Mouse (Mus musculus): ENCODE data around the gene Pax6. TPM values are rescaled to one million over a fixed set of nuclear protein-coding genes. Genes with fewer than 3 reads are reported as not detected.

Pax6 gene
- polyA plus RNA-seq, 1 experiment from 2014 or later = 13.5 TPM

DNA sequence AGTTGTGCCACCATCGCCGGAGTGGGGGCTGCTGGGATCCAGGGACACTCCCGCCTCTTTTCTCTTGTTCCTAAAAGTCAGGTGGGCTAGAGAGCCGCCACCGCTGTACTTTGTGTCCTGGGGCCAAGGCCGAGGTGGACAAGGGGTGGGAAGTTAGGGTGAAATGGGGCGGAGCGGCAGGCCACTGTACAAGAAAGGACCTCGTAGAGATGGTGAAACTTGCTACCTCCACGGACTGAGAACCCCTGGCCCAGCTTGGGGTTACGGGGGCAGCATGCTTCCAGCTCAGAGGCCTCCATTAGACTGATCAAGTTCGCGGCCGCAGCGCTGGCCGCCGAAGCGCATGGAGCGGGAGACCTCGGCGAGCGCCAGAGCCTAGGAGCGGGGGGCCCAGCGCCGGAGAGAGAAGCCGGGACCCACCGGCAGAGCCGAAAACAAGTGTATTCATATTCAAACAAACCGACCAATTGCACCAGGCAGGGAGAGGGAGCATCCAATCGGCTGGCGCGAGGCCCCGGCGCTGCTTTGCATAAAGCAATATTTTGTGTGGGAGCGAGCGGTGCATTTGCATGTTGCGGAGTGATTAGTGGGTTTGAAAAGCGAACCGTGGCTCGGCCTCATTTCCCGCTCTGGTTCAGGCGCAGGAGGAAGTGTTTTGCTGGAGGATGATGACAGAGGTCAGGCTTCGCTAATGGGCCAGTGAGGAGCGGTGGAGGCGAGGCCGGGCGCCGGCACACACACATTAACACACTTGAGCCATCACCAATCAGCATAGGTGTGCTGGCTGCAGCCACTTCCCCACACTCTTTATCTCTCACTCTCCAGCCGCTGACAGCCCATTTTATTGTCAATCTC, 6.4 kb downstream of the Pax6 start:
- peak; percentile 85 for ATAC-seq (ENCODE audit: low read depth)
- no peaks in the 10 kb centered on the region for H3K36me3 ChIP-seq (ENCODE audit: control insufficient read depth, insufficient read depth, low read length)
- peaks cover 11% of the 10 kb centered on the region for H3K4me1 ChIP-seq (ENCODE audit: control insufficient read depth, insufficient read depth, low read length)
- under 1% methylated on average over 49 of the region's 49 CpGs for WGBS
- H3K4me2 ChIP-seq (ENCODE audit: low read depth, low read length) = peak overlapping the region; percentile 62
- H3K27ac ChIP-seq (ENCODE audit: low read depth, low read length) = peak overlapping the region; percentile 69; the same call in 1 of the 2 replicates
- no peaks in the 10 kb centered on the region for H3K9me3 ChIP-seq (ENCODE audit: control insufficient read depth, low read length)
- H3K27me3 ChIP-seq (ENCODE audit: control insufficient read depth, insufficient read depth, low read length) = peaks cover 30% of the 10 kb centered on the region
- H3K4me3 ChIP-seq (ENCODE audit: low read depth, low read length) = peak overlapping the region; percentile 40
- H3K9ac ChIP-seq (replicated peaks; ENCODE audit: low read depth, low read length) = peak overlapping the region; percentile 29; the same call in 1 of the 2 replicates

DNA sequence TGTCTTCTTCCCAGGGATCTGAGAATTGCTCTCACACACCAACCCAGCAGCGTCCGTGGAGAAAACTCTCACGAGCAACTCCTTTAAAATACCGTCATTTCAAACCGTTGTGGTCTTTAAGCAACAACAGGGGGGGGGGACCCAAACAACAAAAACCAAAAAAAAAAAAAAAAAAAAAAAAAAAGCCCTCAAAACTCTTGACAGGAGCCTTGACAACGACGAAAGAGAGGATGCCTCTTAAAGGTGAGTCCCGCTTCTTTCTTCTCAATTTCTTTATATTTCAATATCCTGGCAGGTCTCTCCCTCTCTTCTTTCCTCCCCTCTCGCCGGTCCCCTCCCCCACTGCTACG, 7.0 kb downstream of the Pax6 start:
- no peak for ATAC-seq (ENCODE audit: low read depth)
- Histone ChIP-seq H3K27me3 (ENCODE audit: control insufficient read depth, insufficient read depth, low read length) (peaks cover 31% of the 10 kb centered on the region), H3K4me3 (ENCODE audit: low read depth, low read length) (peak overlapping the region; percentile 40), H3K9me3 (ENCODE audit: control insufficient read depth, low read length) (no peaks in the 10 kb centered on the region), H3K36me3 (ENCODE audit: control insufficient read depth, insufficient read depth, low read length) (no peaks in the 10 kb centered on the region), H3K27ac (ENCODE audit: low read depth, low read length) (peak overlapping the region; percentile 44; the same call in 1 of the 2 replicates), H3K4me2 (ENCODE audit: low read depth, low read length) (peak overlapping the region; percentile 62), H3K9ac (replicated peaks; ENCODE audit: low read depth, low read length) (peak overlapping the region; percentile 61), H3K4me1 (ENCODE audit: control insufficient read depth, insufficient read depth, low read length) (peaks cover 11% of the 10 kb centered on the region)
- WGBS = 0% methylated on average over 11 of the region's 11 CpGs

DNA sequence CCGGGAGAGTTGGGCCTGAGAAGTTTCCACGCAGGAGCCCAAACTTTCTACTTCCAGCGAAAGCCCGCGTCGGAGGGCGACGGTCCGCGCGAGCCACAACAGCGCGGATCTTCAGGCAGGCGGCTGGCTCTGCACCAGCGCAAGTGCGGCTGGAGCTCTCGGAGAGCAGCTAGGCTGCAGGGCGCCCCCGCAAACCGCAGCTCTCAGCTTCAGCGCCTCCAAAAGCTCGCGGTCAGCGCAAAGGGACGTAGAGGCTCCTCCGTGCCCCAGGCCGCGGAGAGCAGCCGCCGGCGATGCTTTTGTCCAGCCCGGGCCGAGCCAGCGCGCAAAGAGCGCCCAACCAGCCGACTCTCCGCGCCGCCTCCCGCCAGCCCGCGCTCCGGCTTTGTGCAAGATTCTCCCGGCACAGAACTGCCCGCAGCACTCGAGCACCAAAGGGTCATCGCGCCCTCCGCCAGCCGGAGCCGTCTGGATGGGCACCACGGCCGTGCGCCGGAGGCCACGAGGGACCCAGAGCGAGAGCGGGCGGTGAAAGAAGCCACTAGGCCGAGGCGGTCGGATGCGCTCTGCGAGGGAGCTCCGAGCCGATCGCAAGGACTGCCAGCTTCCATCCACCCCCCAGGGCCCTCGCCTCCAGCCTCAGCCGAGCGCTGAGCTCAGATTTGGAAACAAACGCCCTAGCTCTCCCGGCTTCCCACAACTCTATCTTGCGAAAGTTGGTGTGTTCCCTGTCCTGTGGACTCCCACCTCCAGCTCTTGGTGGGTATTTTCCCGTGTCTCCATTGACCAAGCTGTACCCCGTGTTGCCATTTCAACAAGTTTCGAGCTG, 7.6 kb downstream of the Pax6 start:
- peak overlapping the region; percentile 40 for H3K4me3 ChIP-seq (ENCODE audit: low read depth, low read length)
- H3K27ac ChIP-seq (ENCODE audit: low read depth, low read length) = 0 out of 2 replicates have a peak overlapping the region, but pooled peaks have one; percentile 10
- peak; percentile 28; the same call in 1 of the 2 replicates for ATAC-seq (ENCODE audit: low read depth)
- H3K4me2 ChIP-seq (ENCODE audit: low read depth, low read length) = peak overlapping the region; percentile 62
- H3K9ac ChIP-seq (replicated peaks; ENCODE audit: low read depth, low read length) = peak overlapping the region; percentile 61
- H3K4me1 ChIP-seq (ENCODE audit: control insufficient read depth, insufficient read depth, low read length) = peaks cover 13% of the 10 kb centered on the region
- no peaks in the 10 kb centered on the region for H3K36me3 ChIP-seq (ENCODE audit: control insufficient read depth, insufficient read depth, low read length)
- WGBS = under 1% methylated on average over 77 of the region's 77 CpGs
- no peaks in the 10 kb centered on the region for H3K9me3 ChIP-seq (ENCODE audit: control insufficient read depth, low read length)
- H3K27me3 ChIP-seq (ENCODE audit: control insufficient read depth, insufficient read depth, low read length) = peaks cover 33% of the 10 kb centered on the region

DNA sequence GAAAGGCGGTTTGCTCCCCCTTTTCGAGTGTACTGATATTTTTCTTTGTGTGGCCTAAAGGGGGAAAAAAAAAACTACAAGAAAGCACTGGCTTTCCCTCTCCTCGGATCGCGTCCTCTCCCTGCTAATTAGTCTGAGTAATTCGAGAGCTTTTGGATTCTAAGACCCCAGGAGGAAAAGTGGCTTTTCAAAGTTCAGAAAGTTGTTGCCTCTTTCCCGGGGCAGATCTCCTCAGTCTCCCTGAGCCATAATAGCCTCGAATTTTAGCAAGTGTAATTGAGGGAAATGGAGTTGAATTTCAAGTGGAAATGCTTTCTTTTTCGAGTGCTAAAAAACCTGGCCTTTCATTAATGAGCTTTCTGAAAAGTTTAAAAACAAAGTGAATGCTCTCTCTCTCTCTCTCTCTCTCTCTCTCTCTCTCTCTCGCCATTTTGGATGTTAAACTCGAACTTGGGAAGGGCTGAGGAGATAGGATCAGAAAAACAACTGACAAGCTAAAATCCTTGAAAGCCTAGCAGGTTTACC, 8.3 kb downstream of the Pax6 start:
- Histone ChIP-seq H3K36me3 (ENCODE audit: control insufficient read depth, insufficient read depth, low read length) (no peaks in the 10 kb centered on the region), H3K27ac (ENCODE audit: low read depth, low read length) (no peak overlapping the region; the same call in 1 of the 2 replicates), H3K9me3 (ENCODE audit: control insufficient read depth, low read length) (no peaks in the 10 kb centered on the region), H3K9ac (replicated peaks; ENCODE audit: low read depth, low read length) (peak overlapping the region; percentile 61), H3K4me2 (ENCODE audit: low read depth, low read length) (peak overlapping the region; percentile 62), H3K4me3 (ENCODE audit: low read depth, low read length) (peak overlapping the region; percentile 40), H3K4me1 (ENCODE audit: control insufficient read depth, insufficient read depth, low read length) (peaks cover 18% of the 10 kb centered on the region), H3K27me3 (ENCODE audit: control insufficient read depth, insufficient read depth, low read length) (peaks cover 33% of the 10 kb centered on the region)
- no peak for ATAC-seq (ENCODE audit: low read depth)
- 2% methylated on average over 11 of the region's 11 CpGs for WGBS

GRCm38 (mm10) chr2:105677434-105678105, 8.9 kb downstream of the Pax6 start:
- 4% methylated on average over 11 of the region's 11 CpGs for WGBS
- Histone ChIP-seq H3K36me3 (ENCODE audit: control insufficient read depth, insufficient read depth, low read length) (no peaks in the 10 kb centered on the region), H3K27ac (ENCODE audit: low read depth, low read length) (peak overlapping the region; percentile 28; the same call in 1 of the 2 replicates), H3K9me3 (ENCODE audit: control insufficient read depth, low read length) (no peaks in the 10 kb centered on the region), H3K4me1 (ENCODE audit: control insufficient read depth, insufficient read depth, low read length) (peaks cover 18% of the 10 kb centered on the region), H3K4me3 (ENCODE audit: low read depth, low read length) (peak overlapping the region; percentile 40), H3K27me3 (ENCODE audit: control insufficient read depth, insufficient read depth, low read length) (peaks cover 33% of the 10 kb centered on the region), H3K4me2 (ENCODE audit: low read depth, low read length) (peak overlapping the region; percentile 62; the same call in 1 of the 2 replicates), H3K9ac (replicated peaks; ENCODE audit: low read depth, low read length) (no peak overlapping the region)
- ATAC-seq (ENCODE audit: low read depth) = no peak

DNA sequence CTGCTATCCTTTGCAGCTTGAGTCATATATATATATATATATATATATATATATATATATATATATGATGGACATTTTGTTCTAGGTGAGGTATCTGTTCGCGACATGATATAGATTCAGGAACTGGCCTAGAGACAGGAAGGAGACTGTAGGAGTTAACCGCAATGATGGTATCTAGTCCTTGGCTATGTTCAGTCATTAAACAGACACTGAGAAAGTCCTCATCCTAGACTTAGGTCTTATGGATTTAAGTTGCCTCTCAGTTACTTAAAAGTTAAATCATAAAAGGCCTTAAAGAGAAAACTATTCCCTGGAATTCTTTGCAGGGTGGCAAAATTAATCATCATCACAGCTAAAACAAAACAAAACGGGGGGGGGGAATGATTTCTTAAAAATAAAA, 9.6 kb downstream of the Pax6 start:
- peak overlapping the region; percentile 22; the same call in 1 of the 2 replicates for H3K4me3 ChIP-seq (ENCODE audit: low read depth, low read length)
- H3K4me1 ChIP-seq (ENCODE audit: control insufficient read depth, insufficient read depth, low read length) = peaks cover 18% of the 10 kb centered on the region
- WGBS = 2% methylated on average over 4 of the region's 4 CpGs
- no peaks in the 10 kb centered on the region for H3K36me3 ChIP-seq (ENCODE audit: control insufficient read depth, insufficient read depth, low read length)
- H3K9ac ChIP-seq (replicated peaks; ENCODE audit: low read depth, low read length) = no peak overlapping the region
- H3K27me3 ChIP-seq (ENCODE audit: control insufficient read depth, insufficient read depth, low read length) = peaks cover 31% of the 10 kb centered on the region
- no peaks in the 10 kb centered on the region for H3K9me3 ChIP-seq (ENCODE audit: control insufficient read depth, low read length)
- no peak for ATAC-seq (ENCODE audit: low read depth)
- peak overlapping the region; percentile 36; the same call in 1 of the 2 replicates for H3K4me2 ChIP-seq (ENCODE audit: low read depth, low read length)
- no peak overlapping the region for H3K27ac ChIP-seq (ENCODE audit: low read depth, low read length)

DNA sequence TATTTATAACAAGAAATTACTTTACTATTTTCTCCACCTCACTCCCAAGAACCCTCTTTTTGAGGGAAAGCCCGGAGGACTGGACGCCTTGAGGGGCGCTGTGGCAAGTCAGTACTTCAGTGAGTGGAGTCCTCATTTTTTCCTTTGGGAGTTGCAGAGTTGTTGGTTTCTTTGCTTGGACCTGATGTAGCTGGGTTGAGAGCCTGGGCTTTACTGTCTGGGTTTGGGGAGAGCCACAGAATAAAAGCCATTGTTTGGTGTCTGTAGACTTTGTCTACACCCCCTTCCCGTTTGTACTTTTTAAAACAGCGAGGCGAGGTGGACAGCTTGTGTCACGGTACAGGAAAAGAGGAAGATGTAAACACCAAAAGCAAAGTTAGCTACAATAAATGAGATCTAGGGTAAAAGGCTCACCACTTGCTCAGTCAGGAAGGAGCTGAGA, 10.2 kb downstream of the Pax6 start:
- H3K4me2 ChIP-seq (ENCODE audit: low read depth, low read length) = peak overlapping the region; percentile 36; the same call in 1 of the 2 replicates
- peaks cover 18% of the 10 kb centered on the region for H3K4me1 ChIP-seq (ENCODE audit: control insufficient read depth, insufficient read depth, low read length)
- 0 out of 2 replicates have a peak overlapping the region, but pooled peaks have one; percentile 11 for H3K9ac ChIP-seq (replicated peaks; ENCODE audit: low read depth, low read length)
- peak overlapping the region; percentile 22 for H3K4me3 ChIP-seq (ENCODE audit: low read depth, low read length)
- H3K27ac ChIP-seq (ENCODE audit: low read depth, low read length) = no peak overlapping the region
- no peak for ATAC-seq (ENCODE audit: low read depth)
- peaks cover 28% of the 10 kb centered on the region for H3K27me3 ChIP-seq (ENCODE audit: control insufficient read depth, insufficient read depth, low read length)
- 6% methylated on average over 7 of the region's 7 CpGs for WGBS
- no peaks in the 10 kb centered on the region for H3K9me3 ChIP-seq (ENCODE audit: control insufficient read depth, low read length)
- H3K36me3 ChIP-seq (ENCODE audit: control insufficient read depth, insufficient read depth, low read length) = no peaks in the 10 kb centered on the region

DNA sequence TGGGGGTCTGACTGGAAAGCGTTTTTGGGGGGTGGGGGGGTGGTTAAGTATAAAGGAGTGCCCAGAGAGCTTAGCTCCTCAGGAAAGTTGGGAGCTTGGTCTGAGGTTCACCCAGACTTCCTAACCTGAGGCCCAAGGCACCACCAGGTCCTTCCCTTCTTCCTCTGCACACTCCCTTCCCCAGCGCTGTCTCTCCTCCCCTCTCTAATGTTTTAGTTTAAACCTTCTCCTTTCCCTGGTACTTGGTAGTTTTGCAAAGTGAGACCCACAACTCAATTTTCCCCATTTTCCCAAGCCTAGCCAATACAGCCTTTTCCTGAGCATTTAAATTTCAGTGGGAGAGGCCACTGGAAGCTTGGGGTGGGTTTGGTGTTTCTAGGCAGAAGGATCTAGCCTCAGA, 10.6 kb downstream of the Pax6 start:
- Histone ChIP-seq H3K9ac (replicated peaks; ENCODE audit: low read depth, low read length) (no peak overlapping the region), H3K4me2 (ENCODE audit: low read depth, low read length) (peak overlapping the region; percentile 36; the same call in 1 of the 2 replicates), H3K36me3 (ENCODE audit: control insufficient read depth, insufficient read depth, low read length) (no peaks in the 10 kb centered on the region), H3K4me1 (ENCODE audit: control insufficient read depth, insufficient read depth, low read length) (peaks cover 18% of the 10 kb centered on the region), H3K27me3 (ENCODE audit: control insufficient read depth, insufficient read depth, low read length) (peaks cover 26% of the 10 kb centered on the region), H3K9me3 (ENCODE audit: control insufficient read depth, low read length) (no peaks in the 10 kb centered on the region), H3K27ac (ENCODE audit: low read depth, low read length) (no peak overlapping the region), H3K4me3 (ENCODE audit: low read depth, low read length) (peak overlapping the region; percentile 22; the same call in 1 of the 2 replicates)
- ATAC-seq (ENCODE audit: low read depth) = no peak
- 7% methylated on average over 2 of the region's 2 CpGs for WGBS

Measured in neural tube, embryonic 14.5 days (tissue).